ENCODE assay signal across 21 mouse cellular contexts in the genomic region with DNA sequence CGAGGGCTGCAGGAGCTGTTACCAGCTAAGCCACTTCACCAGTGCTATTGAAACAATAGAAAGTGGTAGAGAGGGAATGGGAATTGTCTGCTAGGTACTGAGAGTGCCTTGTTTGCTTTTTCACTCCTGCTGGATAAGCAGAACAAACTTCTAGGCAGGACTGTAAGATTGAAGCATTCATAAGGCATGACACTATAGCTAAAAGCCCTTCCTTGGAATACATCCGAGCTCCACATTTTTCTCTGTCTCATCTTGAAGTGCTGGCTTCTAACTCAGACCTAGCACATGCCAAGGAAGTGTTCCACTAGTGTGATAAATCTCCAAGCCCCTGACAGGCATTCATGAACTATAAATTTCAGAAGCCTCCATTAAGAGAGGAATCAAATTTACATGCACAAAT. TPM values are rescaled to one million over a fixed set of nuclear protein-coding genes. Genes with fewer than 3 reads are reported as not detected.
DNase-seq lines count a peak whose midpoint lies in the region; ATAC-seq and TF ChIP-seq lines count a peak whose summit lies in the region.
"Had no signal": no experiment of that assay in that cellular context is flagged by ENCODE, and none has a peak within 500 bp of the region (broad histone marks: within the 10 kb centered on the region; RNA-seq: fewer than 3 reads in every experiment).

No protein-coding gene starts in this region.

- no peak for ATAC-seq in heart, embryonic 11.5 days (replicated peaks; ENCODE audit: insufficient number of reproducible peaks, low FRiP score, low TSS enrichment)
- ATAC-seq in kidney, embryonic 15.5 days (replicated peaks; ENCODE audit: low FRiP score): no peak
- no peak for ATAC-seq in lung, postnatal 0 days
- ATAC-seq: activated CD4-positive, CD25-positive, alpha-beta regulatory T cell, adult 4 months; forebrain, embryonic 15.5 days; Patski had no signal

- H3K4me3 ChIP-seq in heart, embryonic 10.5 days: no peak overlapping the region
- H3K4me3 ChIP-seq in heart, embryonic 11.5 days (ENCODE audit: low read depth, low read length): no peak overlapping the region
- no peak overlapping the region for H3K4me3 ChIP-seq in kidney, embryonic 15.5 days (replicated peaks)
- H3K4me3 ChIP-seq in lung, postnatal 0 days (ENCODE audit: low read depth, low read length): no peak overlapping the region
- H3K4me3 ChIP-seq: embryonic facial prominence, embryonic 15.5 days; forebrain, embryonic 15.5 days; hindbrain, embryonic 13.5 days had no signal

- no peaks in the 10 kb centered on the region for H3K27me3 ChIP-seq in heart, embryonic 10.5 days (ENCODE audit: insufficient read depth, poor library complexity, severe bottlenecking)
- H3K27me3 ChIP-seq in heart, embryonic 11.5 days (ENCODE audit: control insufficient read depth, insufficient read depth, low read length): no peaks in the 10 kb centered on the region
- H3K27me3 ChIP-seq in kidney, embryonic 15.5 days: 0 out of 2 replicates have a peak, but pooled peaks cover 6% of the 10 kb centered on the region
- H3K27me3 ChIP-seq in lung, postnatal 0 days (replicated peaks; ENCODE audit: insufficient read depth, low read length): no peaks in the 10 kb centered on the region
- H3K27me3 ChIP-seq: embryonic facial prominence, embryonic 15.5 days; forebrain, embryonic 15.5 days had no signal

- H3K27ac ChIP-seq in heart, embryonic 10.5 days: peak overlapping the region; percentile 23; the same call in 1 of the 2 replicates
- H3K27ac ChIP-seq in heart, embryonic 11.5 days (ENCODE audit: low read depth, low read length): no peak overlapping the region
- 0 out of 2 replicates have a peak overlapping the region, but pooled peaks have one; percentile 18 for H3K27ac ChIP-seq in kidney, embryonic 15.5 days
- no peak overlapping the region for H3K27ac ChIP-seq in lung, postnatal 0 days (ENCODE audit: low read length)
- H3K27ac ChIP-seq: embryonic facial prominence, embryonic 15.5 days; forebrain, embryonic 15.5 days; hindbrain, embryonic 13.5 days had no signal

- no peak for TF ChIP-seq EP300 in lung, postnatal 0 days (IDR thresholded peaks at IDR 0.05)

- TF ChIP-seq CTCF in lung, postnatal 0 days (IDR thresholded peaks at IDR 0.05): no peak

- no peaks in the 10 kb centered on the region for H3K36me3 ChIP-seq in heart, embryonic 10.5 days
- no peaks in the 10 kb centered on the region for H3K36me3 ChIP-seq in heart, embryonic 11.5 days (ENCODE audit: control insufficient read depth, insufficient read depth, low read length)
- no peaks in the 10 kb centered on the region for H3K36me3 ChIP-seq in kidney, embryonic 15.5 days
- no peaks in the 10 kb centered on the region for H3K36me3 ChIP-seq in lung, postnatal 0 days (ENCODE audit: insufficient read depth, low read length)
- H3K36me3 ChIP-seq: embryonic facial prominence, embryonic 15.5 days; forebrain, embryonic 15.5 days; hindbrain, embryonic 13.5 days had no signal

- peaks cover 14% of the 10 kb centered on the region for H3K4me1 ChIP-seq in heart, embryonic 10.5 days
- H3K4me1 ChIP-seq in heart, embryonic 11.5 days (ENCODE audit: control insufficient read depth, insufficient read depth, low read length): 0 out of 2 replicates have a peak, but pooled peaks cover 4% of the 10 kb centered on the region
- H3K4me1 ChIP-seq in kidney, embryonic 15.5 days: peaks cover 15% of the 10 kb centered on the region
- 0 out of 2 replicates have a peak, but pooled peaks cover 4% of the 10 kb centered on the region for H3K4me1 ChIP-seq in lung, postnatal 0 days (ENCODE audit: insufficient read depth, low read depth, low read length)

- H3K9ac ChIP-seq in heart, embryonic 11.5 days (ENCODE audit: low read depth, low read length): no peak overlapping the region
- H3K9ac ChIP-seq in kidney, embryonic 15.5 days: no peak overlapping the region
- H3K9ac ChIP-seq in lung, postnatal 0 days (replicated peaks; ENCODE audit: low read depth): no peak overlapping the region
- H3K9ac ChIP-seq: embryonic facial prominence, embryonic 15.5 days; forebrain, embryonic 15.5 days; hindbrain, embryonic 13.5 days had no signal

- no peaks in the 10 kb centered on the region for H3K9me3 ChIP-seq in heart, embryonic 10.5 days
- no peaks in the 10 kb centered on the region for H3K9me3 ChIP-seq in heart, embryonic 11.5 days (replicated peaks; ENCODE audit: control insufficient read depth, low read length)
- no peaks in the 10 kb centered on the region for H3K9me3 ChIP-seq in kidney, embryonic 15.5 days (replicated peaks)
- H3K9me3 ChIP-seq in lung, postnatal 0 days (ENCODE audit: low read length): no peaks in the 10 kb centered on the region
- H3K9me3 ChIP-seq: embryonic facial prominence, embryonic 15.5 days; forebrain, embryonic 15.5 days; hindbrain, embryonic 13.5 days had no signal

- WGBS in heart, embryonic 10.5 days: 38% methylated on average over 2 of the region's 2 CpGs
- 41% methylated on average over 2 of the region's 2 CpGs for WGBS in heart, embryonic 11.5 days (ENCODE audit: insufficient replicate concordance)
- 52% methylated on average over 2 of the region's 2 CpGs for WGBS in kidney, embryonic 15.5 days
- WGBS in lung, postnatal 0 days: 23% methylated on average over 2 of the region's 2 CpGs

- DNase-seq in heart, embryonic 10.5 days (ENCODE audit: low spot score): no peak
- DNase-seq in kidney, postnatal 36 days: no peak
- peak; percentile 13 for DNase-seq in lung, postnatal 0 days (ENCODE audit: low spot score)
- DNase-seq in lung, postnatal 14 days: no peak
- peak; percentile 20 for DNase-seq in adipocyte (ENCODE audit: low spot score)
- no peak for DNase-seq in cerebellum, postnatal 25 days
- DNase-seq: adrenal gland, adult 2 months; adrenal gland, postnatal 25 days; cerebellum, adult 18-20 months; cerebellum, adult 9-11 months; embryo, embryonic 11 days; gastrocnemius, postnatal 36 days; heart, adult 11 months; heart, postnatal 14 days had no signal

- no peak overlapping the region for H3K4me2 ChIP-seq in heart, embryonic 11.5 days
- no peak overlapping the region for H3K4me2 ChIP-seq in kidney, embryonic 15.5 days
- no peak overlapping the region for H3K4me2 ChIP-seq in lung, postnatal 0 days (replicated peaks; ENCODE audit: low read depth, low read length)
- H3K4me2 ChIP-seq: embryonic facial prominence, embryonic 15.5 days; forebrain, embryonic 15.5 days; hindbrain, embryonic 13.5 days had no signal

RNA-seq across cellular contexts. Expression of a gene that starts 4.1 kb away (rescaled TPM):
- polyA plus RNA-seq in heart, embryonic 10.5 days (2016; fragmentation: Nextera tagmentation; extraction: Ambion mirVana): 13.5 and 15.5 TPM in 2 replicates
- polyA plus RNA-seq in heart, embryonic 11.5 days (2014; fragmentation: Nextera tagmentation; extraction: Ambion mirVana): 17.1 and 19.9 TPM in 2 replicates
- polyA plus RNA-seq in kidney, embryonic 15.5 days (2015; fragmentation: Nextera tagmentation; extraction: Ambion mirVana): 14.1 and 14.3 TPM in 2 replicates
- polyA plus RNA-seq in lung, postnatal 0 days (2015; fragmentation: Nextera tagmentation; extraction: Ambion mirVana): 12.4 and 12.7 TPM in 2 replicates

Comparison
In these comparisons a context has a peak if more than half of its experiments do, and no peak if none do; other contexts are left out.
1. DNase-seq: peak in lung, postnatal 0 days (single experiment) and adipocyte (single experiment); none in heart, embryonic 10.5 days (single experiment), kidney, postnatal 36 days (0 of 2), lung, postnatal 14 days (single experiment) and cerebellum, postnatal 25 days (0 of 2).
2. H3K27ac ChIP-seq: peak in heart, embryonic 10.5 days (single experiment) and kidney, embryonic 15.5 days (single experiment); none in heart, embryonic 11.5 days (single experiment) and lung, postnatal 0 days (single experiment).